Mouse (Mus musculus): Measurements from ENCODE around the gene Cks1b. TPM values are rescaled to one million over a fixed set of nuclear protein-coding genes. Genes with fewer than 3 reads are reported as not detected.
"Not testable (repeated sequence)": the region's sequence is repeated elsewhere in the genome, so short reads cannot be mapped to it uniquely, and the experiment has no call there.

Gene Cks1b
- total RNA-seq, 2 experiments from 2014 or later, result 1.9 to 3.1 TPM

DNA sequence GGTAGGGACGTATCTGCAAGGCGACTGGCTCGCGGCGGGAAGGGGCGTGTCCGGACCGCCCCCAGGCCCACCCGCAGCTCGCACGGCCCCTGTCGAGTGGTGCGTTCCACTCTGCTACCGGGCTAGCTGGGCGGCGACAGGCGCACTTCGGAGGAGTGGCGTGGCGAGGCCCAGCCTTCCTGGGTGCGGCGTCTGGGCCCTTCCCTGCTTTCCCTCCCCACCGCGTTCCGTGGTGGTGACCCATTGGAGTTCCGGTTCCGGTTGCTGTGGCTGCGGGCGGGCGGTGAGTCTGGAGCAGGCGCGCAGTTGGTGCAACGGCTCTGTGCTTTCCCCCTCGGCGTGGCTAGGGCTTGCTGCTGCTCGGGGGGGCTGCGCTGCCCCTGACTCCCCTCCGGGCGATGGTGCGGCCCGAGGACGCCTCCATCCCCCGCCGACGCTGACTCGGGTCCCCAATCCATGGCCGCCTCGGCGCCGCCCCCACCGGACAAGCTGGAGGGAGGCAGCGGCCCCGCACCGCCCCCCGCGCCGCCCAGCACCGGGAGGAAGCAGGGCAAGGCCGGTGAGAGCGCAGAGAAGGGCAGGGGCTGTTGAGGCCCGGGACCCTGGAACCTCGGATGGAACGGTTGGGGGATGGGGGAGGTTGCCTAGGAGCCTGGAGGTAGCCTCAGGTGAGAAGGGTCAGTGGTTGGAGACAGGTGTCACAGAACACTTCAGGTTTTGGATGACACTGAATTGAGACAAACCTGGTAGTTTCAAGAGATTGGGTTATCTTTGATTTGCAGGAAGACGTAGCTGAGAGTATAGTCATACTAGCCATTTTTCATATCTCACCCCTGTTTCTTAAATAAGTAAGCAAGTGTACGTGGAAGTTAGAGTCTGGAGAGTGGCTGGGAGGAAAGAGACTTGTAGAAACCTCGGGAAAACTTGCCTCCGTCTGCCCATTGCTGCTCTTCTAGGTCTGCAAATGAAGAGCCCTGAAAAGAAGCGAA is 12.3 kb upstream of the Cks1b start, which contains the start of gene Pygo2:
Gene Pygo2 (plus strand): TSS at position 44 of the 989 bp plus-strand sequence.
- peak; percentile 95 to 98 for DNase-seq (ENCODE audit: low spot score in 2 of 2)
- intact Hi-C loops (cut with DNase I), result no loop called here

DNA sequence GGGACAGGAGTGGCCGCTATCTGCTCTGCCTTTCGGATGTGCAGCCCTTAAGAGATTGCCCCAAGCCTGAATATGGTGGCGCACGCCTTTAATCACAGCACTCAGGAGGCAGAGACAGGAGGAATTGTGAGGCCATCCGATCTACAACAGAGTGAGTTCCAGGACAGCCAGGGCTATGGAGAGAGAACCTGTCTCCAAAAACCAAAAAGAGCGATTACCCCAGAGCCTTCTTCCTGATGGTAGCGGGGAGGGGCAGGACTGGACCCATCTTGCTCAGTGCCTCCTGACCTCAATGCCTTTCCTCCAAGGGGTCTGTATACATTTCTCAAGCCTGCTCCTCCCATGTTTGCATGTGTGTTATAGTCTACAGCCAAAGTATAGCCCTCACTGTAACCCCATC is 10.8 kb upstream of the Cks1b start:
- intact Hi-C loops (cut with DNase I); DNase-seq (ENCODE audit: low spot score in 2 of 2): not testable (repeated sequence)

DNA sequence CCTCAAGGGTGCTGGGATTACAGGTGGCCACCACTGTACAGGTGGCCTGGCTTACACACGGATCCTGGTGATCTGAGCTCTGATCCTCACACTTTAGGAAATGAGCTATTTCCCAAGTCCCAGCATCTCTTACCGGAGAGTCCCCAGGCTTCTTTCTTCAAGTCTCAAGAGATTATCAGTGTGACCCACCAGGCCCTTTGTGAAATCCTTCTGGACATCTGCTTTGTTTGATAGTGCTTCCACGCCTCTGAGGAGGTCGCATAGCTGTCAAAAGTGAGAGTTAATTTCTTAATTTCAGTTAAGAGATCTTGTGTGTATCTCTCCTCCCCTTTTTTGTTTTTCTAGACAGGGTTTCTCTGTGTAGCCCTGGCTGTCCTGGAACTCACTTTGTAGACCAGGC is 7.7 kb upstream of the Cks1b start:
- intact Hi-C loops (cut with DNase I), result no loop called here
- DNase-seq (ENCODE audit: low spot score in 2 of 2), result no peak

DNA sequence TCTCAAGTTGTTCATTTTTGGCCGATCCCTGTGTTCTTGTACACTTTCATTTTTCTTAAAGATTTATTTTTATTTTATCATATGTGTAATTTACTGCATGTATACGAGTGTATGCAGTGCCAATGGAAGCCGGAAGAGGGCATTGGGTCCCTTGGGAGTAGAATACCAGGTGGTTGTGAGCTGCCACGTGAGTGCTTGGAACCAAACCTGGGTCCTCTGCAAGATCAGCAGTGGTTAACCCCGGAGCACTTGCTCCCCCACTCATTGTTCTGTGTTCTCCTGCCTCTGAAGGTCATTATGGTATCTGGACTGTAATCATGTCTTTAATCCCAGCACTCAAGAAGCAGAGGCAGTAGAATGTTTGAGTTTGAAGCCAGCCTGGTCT is 7.0 kb upstream of the Cks1b start:
- intact Hi-C loops (cut with DNase I), result no loop called here
- no peak for DNase-seq (ENCODE audit: low spot score in 2 of 2)

DNA sequence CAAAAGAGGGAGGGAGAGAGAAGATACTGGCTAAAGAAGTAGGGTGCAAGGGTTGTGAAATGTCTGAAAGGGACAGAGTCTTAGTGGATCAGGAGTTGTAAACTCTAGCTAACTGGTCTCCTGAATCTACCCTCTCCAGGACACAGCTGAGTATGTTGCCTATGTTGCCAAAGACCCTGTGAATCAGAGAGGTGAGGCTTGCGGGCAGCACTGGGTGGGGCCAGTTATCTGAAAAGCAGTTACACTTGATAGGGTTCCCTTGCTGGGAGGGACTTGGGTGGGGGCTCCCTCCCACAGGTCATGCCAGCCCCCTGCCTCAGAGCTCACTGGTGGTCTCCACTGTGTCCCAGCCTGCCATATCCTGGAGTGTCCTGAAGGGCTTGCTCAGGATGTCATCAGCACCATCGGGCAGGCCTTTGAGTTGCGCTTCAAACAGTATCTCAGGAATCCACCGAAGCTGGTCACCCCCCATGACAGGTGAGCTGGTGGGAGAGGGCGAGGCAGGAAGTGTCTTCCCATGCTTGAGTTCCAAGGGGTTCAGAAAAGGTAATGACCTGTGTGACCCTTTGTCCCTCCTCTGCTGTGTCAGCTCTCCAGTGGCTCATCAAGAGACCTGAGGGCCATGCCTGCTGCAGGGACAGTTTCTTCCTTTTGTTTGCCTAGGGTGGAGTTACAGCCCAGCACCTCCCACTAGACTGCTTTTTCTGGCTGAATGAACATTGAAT is 6.4 kb upstream of the Cks1b start:
- intact Hi-C loops (cut with DNase I), result no loop called here

DNA sequence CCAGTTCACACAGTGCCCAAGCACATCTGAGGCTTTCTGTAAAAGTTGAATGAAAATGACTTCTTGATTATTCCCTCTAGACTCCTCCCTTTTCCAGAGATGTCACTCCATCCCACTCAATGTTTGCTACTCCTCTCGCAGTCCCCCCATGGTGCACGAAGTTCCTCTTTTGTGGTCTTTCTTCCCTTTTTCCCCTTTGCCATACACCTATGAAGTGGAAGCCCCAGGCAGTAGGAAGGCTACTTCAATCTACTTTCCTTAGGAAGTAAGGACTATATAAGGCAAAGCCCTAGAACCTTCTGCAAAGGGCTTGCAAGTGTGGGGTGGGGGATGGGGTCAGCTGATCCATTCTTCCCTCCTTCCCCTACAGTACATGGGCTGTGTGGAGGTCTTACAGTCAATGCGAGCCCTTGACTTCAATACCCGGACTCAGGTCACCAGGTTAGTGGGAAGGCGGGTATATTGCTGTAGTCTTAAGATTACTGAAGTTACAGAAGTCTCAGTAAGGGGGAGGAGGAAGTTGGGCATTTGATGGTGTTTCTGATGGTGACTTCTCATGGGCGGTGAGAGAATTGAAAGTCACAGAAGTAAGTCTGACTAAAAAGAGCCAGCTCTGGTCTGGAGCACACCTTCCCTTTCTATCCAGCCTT is 4.5 kb upstream of the Cks1b start:
- DNase-seq (ENCODE audit: low spot score in 2 of 2), result no peak
- intact Hi-C loops (cut with DNase I), result no loop called here

More for the DNA sequence above, 6.4 kb upstream of the Cks1b start:
- no peak for DNase-seq (ENCODE audit: low spot score in 2 of 2)

DNA sequence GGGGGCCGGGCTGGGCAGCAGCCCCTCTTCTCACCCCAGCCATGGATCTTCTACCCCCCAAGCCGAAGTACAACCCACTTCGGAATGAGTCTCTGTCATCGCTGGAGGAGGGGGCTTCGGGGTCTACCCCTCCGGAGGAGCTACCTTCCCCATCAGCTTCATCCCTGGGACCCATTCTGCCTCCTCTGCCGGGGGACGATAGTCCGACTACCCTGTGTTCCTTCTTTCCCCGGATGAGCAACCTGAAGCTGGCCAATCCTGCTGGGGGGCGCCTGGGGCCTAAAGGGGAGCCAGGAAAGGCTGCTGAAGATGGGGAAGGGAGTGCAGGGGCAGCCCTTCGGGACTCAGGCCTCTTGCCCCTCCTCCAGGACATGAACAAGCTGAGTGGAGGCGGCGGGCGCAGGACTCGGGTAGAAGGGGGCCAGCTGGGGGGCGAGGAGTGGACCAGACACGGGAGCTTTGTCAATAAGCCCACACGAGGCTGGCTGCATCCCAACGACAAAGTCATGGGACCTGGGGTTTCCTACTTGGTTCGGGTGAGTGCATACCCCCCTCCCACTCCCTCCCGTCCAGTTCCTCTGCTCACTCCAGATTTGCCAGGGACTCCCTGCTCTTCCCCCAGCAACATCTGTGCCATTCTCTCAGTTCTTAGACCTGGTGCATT is 3.8 kb upstream of the Cks1b start:
- intact Hi-C loops (cut with DNase I), result no loop called here
- DNase-seq (ENCODE audit: low spot score in 2 of 2), result no peak

DNA sequence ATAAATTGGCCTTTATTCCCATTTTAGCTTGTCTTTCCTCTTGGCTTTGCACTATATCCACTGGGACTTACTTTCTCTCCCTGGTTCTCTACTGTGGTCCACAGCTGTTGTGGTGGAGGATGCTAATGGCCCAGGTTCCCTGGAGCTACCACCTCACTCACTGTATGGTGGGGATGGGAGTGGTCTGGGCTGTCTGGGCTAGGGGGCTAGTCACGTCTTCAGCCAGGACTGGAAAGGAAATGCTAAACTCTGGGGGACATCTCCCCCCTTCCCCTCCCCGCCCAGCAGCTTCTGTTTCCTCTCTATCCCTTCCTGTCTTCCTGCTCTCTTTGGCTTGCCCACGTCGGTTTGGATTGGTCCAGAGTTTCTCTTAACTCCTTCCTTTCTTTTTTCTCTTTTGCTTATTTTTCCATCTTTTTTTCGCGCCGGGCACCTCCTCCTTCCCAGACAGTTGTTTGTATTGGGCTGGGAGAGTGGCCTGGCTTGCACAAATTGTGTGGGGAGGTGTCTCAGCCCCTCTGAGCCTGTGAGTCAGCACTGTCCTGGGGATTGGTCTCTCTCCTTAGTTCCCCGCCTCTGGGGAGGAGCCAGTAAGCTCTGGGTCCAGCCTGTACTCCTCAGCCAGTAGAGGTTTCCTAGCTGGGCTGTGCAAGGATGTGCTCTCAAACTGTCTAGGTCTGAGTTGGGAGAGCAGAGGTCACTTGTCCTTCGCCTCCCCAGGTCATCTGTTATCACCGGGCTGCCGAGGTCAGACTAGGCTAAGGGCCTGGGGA is 3.0 kb upstream of the Cks1b start:
- intact Hi-C loops (cut with DNase I), result no loop called here
- peak; percentile 65 to 87 for DNase-seq (ENCODE audit: low spot score in 2 of 2)

DNA sequence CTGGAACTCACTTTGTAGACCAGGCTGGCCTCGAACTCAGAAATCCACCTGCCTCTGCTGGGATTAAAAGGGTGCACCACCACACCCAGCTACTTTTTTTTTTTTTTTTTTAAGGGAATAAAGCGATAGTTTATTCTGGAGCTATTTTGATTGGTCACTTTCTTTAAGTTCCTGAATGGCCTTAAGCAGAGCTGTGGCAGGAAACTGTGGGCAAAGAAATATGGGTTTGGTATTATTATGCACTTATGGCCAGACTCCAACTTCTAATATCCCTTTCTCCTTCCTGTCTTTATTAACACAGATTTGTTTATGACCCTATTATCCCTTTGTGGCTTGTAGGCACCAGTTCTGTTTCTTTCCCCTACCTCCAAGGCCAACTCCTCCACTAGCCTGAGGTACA is 2.2 kb upstream of the Cks1b start:
- intact Hi-C loops (cut with DNase I), result no loop called here
- no peak for DNase-seq (ENCODE audit: low spot score in 2 of 2)

DNA sequence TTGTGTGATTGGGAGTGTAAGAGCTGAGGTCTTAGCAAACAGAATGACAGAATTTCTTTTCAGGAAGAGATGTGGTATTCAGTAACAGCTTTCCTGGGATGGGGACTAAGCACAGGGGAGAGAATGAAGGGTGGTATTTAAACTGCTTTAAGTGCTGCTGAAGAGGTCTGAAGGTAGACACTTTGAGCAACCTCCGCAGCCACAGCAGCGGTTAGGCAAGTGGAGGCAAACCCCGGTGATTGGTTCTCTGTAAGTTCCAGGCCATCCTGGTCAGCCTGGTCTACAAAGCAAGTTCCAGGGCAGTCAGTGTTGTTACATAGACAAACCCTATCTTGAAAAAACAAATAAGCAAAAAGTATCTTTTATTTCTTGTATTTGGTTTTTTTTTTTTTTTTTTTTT is 1.8 kb upstream of the Cks1b start:
- intact Hi-C loops (cut with DNase I), result no loop called here
- no peak for DNase-seq (ENCODE audit: low spot score in 2 of 2)

DNA sequence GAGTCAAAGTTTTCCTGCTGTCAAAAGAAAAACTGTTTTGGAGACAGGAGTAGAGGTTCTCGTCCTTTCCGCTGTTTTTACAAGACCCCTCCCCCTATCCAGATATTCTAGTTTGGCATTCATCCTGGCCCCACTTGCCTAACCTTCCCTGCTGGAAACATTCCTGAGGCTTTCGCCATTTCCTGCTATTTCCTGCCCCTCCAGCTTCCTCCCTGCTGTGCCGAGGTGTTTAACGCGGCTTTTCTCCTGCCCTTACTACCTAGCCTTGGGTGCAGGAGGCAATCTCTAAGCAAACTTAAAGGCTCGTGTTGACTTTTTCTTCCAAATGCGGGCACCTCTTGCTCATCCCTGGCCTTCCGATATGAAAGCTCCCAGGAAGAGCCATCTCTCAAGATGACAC is 1.4 kb upstream of the Cks1b start:
- intact Hi-C loops (cut with DNase I), result no loop called here
- no peak for DNase-seq (ENCODE audit: low spot score in 2 of 2)

DNA sequence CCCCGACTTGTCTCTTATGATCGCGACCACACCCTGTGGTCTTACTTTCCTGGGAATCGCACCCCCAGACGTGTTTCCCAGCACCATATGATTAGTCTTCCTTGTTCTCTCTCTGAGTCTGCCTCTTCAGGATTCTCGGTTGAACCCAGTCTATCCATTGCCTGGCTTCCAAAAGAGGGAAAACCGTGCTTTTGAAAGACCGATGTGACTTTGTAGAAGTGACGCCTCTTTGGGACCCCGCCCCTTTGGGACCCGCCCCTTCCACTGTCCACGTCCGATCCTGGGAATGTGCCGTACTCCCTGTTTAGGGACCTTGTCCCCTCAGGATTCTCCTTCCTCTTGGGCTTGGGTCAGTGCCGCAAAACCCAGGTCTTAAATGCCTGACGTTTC is 673 bp upstream of the Cks1b start:
- intact Hi-C loops (cut with DNase I), result no loop called here

DNA sequence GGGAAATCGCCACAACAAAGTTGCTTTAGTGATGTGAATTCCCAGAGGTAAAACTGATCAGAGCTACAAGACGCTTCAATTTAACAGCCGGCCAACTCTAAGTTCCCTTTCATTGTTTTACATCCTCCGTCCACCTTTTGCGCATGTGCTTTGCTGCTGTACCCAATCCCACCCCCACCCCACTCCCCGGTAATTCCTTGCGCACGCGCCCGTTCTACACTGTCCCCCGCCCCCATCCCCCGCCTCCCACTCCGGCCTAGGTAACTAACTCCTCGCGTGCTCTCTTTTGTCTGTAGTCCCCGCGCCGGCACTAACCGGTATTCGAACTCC is 378 bp downstream of the Cks1b start:
- DNase-seq (ENCODE audit: low spot score in 2 of 2), result no peak
- intact Hi-C loops (cut with DNase I), result no loop called here

More for the DNA sequence above, 673 bp upstream of the Cks1b start:
- DNase-seq (ENCODE audit: low spot score in 2 of 2), result peak in 1 of 2 experiments; percentile 31

DNA sequence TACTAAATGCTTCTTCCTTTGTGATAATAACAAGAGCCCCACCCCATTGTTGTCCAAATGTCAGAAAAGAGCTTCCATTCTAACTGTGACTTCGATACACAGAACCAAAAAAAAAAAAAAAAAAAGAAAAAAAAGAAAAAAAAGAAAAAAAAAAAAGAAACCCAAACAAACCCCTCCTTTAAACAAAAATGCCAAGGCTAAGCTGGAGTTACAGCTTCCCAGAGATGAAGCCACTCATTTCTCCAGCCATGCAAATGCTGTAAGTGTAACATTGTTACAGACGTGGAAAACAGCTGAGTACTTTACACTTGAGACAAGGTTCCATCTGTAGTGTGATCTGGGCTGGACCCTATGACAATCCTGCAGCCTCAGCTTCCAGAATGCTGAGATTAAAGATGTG is 1.1 kb downstream of the Cks1b start:
- no peak for DNase-seq (ENCODE audit: low spot score in 2 of 2)
- intact Hi-C loops (cut with DNase I), result no loop called here

DNA sequence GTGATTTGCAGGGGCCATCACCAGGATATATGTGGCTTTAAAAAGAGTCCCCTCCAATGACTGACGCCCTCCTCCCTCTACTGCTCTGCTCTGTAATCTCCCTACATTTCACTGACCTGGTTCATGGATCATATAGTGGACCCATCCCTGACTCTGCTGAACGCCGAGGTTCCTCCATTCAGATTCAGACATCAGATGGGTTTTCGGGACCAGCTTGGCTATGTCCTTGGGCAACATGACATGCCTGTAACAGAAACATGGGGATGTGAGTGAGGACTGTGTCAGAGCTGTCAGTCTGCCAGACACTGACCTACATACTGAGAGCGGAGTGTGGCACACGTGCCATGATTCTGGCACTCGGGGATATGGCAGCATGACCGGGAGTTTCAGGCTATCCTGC is 2.0 kb downstream of the Cks1b start:
- DNase-seq (ENCODE audit: low spot score in 2 of 2), result no peak

DNA sequence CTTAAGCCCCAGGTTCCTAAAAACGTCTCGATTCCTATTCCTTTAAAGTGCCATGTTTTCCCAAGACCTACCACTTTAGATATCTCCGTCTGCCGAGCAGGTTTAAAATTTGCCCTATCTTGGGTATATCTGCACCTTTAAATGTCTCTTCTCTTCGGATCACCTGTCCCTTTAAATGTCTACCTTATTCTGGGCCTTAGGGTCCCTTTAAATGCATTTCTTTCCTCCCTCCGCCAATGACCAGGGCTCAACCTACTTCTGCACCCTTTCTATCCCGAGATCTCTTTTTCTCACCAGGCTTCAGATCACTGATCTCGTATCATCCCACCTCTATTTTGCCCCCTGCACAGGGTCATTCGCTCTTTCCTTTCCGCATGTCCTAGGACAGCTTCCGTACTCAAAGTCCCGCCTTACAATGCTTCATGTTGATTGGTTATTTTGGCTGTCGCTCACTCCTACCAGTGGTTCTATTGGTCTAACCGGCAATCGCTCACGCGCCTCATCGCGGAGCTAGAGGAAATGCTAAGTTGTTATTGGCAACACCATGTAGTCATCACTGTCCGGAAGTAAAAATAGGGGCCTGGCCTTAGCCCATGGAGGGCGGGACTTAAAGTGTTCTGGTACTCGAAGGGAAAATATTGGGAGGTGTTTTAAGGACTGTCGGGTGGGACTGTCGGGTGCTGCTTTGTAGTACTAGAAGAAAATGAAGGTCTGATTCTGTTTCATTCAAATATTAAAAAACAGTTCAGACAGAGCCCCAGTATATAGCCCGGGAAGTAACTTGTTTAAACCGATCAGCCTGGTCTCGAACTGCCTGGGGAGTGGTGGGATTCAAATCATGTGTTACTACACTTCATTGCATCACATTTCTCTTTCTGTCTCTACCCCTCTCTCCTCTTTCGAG is 6.4 kb downstream of the Cks1b start, which contains the start of gene Flad1:
Gene Flad1 (minus strand): TSS at position 381 of the 904 bp plus-strand sequence.
- intact Hi-C loops (cut with DNase I), result no loop called here
- peak; percentile 100 for DNase-seq (ENCODE audit: low spot score in 2 of 2)

More for the DNA sequence above, 2.0 kb downstream of the Cks1b start:
- intact Hi-C loops (cut with DNase I), result no loop called here

DNA sequence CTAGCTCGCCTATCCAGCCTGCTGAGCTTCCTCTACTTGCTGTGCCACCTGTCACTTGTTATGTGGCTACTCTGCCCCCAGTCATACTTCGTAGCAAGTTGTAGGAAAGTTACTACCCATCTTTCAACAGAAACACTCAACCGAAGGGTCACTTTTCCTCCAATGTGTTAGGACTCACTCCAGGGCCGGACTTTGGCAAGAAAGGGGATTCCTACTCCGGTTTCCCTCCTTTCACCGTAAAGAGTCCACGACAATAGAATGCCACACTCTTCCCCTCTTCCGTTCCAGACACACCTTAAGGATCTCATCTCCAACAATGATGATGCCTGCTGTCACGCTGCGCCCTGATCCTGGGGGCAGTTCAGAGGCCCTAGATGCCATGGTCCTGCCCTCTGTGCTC is 7.3 kb downstream of the Cks1b start:
- intact Hi-C loops (cut with DNase I), result no loop called here
- no peak for DNase-seq (ENCODE audit: low spot score in 2 of 2)

DNA sequence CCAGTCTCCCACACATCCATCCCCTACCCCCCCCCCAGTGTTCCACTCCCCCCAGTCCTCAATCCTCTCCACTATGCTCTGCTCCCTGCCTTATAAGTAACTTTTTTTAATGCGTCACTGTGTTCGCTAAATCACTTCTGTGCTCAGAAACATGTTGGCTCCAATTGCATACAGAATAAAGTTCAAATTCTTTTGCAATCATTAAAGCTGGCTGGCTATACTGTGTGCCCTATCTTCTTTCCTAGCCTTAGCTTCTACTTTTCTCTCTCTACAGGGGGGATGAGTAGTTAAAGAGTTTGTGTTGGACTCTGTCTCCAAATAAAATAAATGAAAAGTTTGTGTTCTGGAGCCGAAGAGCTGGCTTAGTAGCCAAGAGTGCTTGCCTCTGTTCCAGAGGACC is 8.5 kb downstream of the Cks1b start:
- intact Hi-C loops (cut with DNase I), result no loop called here
- DNase-seq (ENCODE audit: low spot score in 2 of 2), result no peak
